Mouse (Mus musculus) cerebellum, adult 9-11 months (tissue): ENCODE results near the gene Rnf207.

Experiments used
- DNase-seq: peaks from one replicate; pipeline ENCODE4 v3.0.0; 2022

Rnf207 gene

DNA sequence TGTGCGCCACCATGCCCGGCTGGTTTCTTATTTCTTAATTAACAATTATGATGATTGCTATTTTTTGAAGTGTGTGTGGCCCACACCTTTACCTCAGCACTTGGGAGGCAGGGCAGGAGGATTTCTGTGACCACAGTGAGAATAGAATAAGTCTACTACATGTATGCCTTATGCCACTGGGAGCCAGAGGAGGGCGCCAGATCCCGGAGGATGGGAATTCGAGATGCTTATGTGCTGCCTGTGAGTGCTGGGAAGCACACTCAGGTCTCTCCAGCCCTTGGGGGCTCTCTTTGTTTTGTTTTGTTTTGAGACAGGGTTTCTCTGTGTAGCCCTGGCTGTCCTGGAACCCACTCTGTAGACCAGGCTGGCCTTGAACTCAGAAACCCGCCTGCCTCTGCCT, 9.9 kb upstream of the Rnf207 start:
- DNase-seq, result no peak

DNA sequence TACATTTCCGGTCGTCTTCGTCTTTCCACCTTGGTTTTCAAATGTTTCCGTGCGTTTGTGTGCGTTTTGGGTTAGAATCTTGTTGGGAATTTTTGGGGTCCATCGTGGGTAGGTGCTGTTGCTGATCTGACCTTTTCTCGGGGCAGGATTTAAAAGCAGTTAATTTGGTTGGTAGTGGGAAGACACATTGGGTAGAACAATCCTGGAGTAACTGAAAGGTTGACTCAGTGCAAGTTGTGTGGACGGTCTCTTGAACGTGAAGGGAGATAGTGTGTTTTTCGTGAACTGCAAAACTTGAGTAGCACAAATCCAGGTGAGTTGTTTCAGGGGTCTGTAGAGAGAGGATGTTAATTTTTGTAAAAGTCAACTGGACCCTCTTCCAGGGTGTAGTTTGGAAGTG, 7.8 kb upstream of the Rnf207 start:
- DNase-seq, result no peak

DNA sequence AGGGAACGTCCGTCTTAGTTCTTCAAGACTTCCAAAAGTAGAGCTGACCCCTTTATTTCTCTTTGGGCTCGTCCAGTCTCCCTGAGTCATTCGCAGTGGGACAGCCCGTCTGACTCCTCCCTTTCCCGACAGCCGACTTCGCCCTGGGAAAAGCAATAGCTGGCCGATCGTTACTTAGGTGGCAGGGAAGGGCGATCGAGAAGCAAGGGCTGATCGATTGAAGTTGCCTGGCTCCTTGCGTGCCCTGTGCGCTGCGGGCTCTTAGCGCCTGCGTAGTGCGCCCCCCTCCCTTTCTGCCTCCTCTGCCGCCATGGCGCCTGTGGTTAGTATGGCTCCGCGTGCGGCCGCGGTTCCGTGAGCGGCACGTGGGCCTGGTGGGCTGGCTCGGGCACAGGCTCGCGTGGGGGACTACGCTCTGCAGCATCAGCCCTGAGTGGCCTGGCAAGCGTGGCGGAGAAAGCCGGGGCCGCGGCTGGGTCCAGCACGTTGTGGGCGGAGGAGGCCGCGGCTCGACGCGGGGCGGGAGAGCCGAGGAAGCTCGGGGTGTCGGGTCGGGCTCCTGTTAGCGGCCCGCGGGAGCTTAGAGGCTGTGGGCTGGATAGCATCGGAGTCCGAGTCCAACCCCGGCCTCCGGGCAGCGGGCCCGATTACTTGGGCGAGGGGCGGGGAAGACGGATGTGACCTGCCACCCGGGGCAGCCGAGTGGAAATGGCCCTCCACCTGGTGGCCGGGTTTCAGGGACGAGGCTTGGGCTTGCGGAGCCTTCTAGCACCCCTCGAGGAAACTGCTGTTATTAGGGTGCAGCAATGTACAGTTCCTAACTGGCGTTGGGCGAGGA, 7.0 kb upstream of the Rnf207 start, which contains the start of gene Rpl22:
Gene Rpl22, plus strand, starts transcription at position 169 of the 838 bp plus-strand sequence.
- DNase-seq, result peak; percentile 97

DNA sequence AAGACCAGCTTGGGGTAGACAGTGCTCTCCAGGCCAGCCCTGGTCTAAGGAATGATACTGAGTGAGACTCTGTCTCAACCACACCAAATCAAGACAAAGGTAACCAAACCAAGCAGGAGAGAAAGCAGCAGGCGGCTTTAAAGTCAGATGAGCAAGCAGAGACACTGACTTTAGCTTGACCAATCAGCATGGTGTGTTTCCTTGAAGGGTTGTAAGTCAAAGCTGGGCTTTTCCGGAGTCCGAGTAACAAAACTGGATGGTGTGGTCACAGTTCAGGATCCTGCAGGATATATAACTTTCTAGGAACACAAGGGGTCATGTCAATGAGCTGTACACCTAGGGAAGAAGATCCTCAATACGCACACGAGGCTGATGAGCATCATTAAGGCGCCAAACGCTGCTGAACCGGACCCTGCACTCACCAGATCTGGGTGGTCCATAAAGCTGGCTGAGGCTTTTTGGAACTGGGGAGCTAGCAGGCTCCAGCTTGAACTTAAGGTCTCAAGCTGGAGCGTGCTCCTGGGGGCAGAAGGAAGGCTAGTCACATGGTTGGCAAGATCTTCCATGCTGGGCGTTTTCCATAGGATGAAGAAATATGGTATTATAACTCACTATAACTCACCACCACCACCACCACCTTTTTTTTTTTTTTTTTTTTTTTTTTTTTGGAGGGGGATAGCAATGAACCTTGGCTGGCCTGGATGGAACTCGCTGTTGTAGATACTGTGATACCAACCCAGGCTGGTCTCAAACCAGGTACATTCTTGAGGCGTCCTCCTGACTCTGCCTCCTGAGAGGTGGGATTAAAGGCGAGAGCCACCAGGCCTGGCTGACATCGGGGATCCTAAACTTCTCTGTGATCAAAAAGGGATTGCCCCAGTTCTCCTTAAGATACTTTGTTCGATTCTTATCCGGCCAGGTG, 6.1 kb upstream of the Rnf207 start:
- peak; percentile 40 for DNase-seq

DNA sequence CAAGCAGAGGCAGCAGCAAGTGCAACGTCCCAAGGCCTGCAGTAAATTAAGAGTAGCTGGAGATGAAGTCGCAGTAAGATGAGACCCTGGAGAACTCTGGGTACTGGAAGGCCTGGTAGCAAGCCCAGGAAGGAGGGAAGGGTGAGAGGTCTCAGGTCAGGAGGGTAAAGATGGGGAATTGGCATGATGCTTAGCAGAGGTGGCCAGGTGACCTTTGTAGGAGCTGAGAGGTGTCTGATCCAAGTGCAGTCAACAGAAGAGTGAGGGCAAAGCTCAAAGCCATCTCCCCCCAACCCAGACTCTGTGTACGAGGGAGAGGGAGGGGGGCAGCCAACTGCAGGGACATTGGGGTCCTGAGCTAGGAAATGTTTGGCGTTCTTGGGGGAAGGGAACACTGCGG, 2.7 kb upstream of the Rnf207 start:
- DNase-seq, result no peak

DNA sequence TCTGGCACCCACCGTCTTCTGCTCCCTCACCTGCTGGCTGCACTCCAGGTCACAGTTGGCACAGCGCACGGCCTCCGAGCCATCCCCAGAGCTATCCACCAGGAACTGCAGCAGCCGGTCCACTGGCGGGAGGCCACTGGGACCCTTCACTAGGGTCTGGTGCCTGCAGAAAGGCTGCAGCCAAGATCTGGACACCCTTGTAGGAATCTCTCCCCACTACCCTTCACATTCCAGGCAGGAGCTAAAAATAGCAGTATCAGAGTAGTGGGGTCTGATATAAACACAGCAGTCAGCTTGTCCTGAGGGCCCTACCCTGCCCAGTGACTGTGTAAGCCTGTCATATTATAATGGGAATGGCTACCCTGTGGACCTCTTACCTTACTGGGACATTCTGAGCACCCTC, 1.2 kb downstream of the Rnf207 start:
- DNase-seq, result no peak

DNA sequence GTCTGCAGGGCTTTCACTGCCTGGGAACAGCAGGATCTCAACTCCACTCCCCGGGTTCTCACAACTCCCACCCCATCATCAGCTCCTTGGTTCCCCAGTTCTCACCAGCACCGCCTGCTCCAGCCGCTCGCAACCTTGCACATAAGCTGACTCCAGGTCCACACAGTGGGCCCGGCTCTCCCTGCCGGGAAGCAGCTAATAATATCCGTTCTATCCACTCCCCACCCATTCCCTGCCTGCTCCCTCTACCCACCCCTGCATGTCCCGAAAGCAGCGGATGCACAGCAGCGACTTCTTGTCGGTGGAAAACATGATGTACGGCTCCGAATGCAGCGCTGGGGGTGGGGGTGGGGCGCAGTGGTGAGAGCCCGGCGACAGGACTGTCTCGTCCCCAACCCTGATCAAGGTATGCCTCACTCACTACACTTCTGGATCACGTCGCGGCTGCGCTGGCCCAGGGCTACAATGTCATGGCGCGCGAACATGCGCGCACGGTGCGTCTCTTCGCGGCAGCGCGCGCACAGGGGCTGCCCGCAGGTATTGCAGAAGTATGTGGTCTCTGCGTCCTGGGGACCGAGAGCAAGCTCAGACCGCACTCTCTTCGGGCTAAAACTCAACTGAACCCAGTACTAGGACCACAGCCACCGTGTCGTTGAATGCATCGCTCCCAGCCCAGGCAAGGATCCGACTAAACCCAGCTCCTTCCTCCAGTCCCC, 3.1 kb downstream of the Rnf207 start:
- no peak for DNase-seq

DNA sequence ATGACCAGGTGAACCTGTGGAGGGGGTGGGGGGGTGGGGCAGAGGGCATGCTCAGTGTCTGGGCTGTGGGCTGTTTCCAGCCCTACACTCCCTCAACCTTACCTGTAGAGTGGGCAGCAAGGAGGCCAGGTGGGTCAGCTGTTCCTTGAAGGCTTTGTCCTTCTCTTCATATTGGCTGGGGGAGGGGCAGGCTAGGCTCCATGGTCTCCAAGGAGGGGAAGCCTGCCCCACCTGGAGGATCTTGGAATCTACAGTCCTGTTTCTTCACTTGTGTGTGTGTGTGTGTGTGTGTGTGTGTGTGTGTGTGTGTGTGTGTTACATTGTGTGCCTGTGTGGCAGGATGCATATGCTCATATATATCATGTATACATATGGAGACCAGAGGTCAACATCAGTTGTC, 4.9 kb downstream of the Rnf207 start:
- DNase-seq, result no peak

DNA sequence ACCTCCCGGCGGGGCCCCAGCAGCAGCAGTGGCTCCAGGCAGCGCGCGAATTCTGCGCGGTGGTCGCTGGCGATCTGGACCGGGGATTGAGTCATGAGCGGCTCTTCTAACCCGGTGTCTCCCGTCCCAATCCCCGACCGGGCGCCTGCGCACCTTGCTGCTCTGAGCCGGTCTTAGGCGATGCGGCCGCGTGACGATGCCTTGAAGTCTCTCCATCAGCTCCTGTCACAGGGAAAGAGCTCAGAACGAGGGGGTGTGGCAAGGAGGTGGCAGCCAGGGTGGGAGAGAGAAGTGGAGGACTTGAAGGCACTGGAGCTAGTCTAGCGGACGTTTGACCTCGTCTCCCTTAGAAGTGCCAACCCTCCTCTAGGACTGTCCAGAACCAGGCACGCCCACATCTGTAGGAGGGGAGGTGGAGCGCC, 5.6 kb downstream of the Rnf207 start:
- DNase-seq, result no peak

DNA sequence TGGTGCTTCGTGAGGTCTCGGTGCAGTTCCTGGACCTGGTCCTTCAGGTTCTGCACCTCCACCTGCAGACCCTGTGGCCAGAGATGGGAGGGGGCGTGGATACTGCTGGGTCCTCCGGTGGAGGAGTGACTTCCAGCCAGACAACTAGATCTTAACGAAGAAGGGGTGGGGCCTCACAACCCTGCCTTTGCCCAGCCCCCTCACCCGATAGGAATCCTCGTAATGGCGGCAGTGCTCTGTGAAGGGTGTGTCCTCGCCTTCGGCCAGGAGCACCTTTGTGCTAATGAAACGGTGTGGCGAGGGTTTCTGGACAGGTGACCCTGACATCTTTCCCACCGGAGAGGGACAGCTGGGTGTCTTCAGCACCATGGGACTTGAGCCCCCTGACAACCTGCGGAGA, 6.6 kb downstream of the Rnf207 start:
- DNase-seq, result no peak

DNA sequence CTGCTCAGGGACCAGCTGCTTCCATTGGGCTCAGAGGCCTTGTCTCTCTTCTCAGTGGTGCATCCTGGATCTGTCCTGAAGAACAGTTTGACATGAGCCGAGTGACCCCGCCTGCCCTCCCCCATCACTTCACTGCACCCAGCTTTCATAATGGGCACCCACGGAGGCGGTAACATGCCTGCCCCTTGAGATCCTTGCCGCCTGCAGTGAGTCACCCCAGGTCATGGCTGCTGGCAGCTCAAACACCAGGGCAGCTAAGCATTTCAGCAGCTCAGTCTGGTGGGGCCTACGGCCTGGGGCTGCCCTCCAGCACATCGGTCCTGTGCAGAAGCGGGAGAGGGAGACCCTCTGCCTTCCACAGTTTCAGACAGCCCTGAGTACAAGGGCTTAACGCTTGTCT, 11.3 kb downstream of the Rnf207 start:
- DNase-seq, result no peak

DNA sequence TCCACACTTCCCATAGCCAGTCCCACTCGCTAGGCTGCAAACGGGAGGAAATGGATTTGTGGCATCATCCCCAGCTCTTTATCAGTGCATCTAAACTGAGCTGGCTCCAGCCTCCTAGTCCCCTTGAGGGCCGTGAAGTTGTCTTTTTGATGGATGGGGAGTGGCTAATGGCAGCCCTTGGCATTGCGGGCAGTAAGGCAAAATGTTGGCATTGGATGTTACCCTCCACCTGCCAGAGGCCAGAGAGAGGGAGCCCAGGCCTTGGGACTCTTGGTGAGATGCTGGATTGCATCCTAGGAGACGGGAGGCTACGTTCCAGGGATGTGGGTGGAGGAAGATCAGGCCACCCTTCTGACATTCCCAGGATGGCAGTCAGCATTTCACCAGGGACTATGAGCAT, 12.8 kb downstream of the Rnf207 start:
- DNase-seq, result no peak

DNA sequence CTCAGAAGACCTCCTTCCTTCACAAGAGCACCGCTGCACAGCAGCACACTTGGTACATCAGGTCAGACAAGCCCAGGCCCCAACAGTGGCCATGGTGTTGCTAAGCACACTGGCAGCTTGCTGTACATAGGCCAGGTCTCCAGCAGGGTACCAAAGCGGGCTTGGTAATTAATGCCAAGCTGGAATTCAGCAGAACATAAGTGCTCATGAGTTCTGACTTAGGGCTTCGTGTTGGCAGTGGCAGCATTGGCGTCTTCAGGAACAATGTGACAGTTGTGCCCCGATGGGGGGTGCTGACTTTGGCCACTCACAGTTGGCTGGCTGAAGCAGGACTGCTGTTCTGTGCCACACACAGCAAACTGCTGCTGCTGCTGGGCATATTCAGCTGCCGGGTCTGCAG, 14.1 kb downstream of the Rnf207 start:
- DNase-seq, result no peak

DNA sequence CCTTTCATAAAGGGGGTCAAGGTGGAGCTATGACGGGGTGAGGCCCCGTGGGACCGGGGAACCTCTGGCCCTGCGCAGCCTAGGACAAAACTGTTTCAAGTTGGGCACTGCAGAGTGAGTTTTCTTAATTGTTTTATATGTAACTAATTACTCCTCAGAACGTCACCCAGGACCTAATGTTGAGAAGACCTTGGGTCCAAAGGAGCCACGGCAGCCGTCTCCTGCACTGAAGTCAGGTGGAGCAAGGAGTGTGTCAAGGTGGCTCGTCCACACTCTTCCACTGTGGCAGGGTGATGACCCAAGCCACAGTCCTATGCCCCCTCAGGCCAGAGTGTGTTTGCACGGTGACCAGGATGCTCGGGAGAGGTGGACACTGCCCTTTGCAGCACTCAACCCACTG, 15.6 kb downstream of the Rnf207 start:
- no peak for DNase-seq

DNA sequence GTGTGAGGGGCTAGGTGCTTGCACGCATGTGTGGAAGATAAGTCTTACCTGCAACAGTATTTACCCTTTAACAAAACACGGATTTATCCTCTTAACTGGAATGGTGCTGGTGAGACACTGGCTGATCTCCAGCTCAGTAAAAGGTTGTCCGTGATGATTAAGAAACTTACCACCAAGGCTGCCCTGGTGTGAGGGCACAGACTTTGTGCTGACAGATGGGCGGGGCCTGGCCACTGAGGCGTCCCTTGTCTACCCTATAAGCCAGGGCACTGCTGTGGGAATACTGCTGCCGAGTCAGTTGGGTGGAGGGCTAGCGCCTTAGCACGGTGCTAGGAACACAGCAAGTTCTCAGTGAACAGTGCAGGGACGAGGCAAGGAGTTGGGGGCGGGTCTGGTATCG, 16.8 kb downstream of the Rnf207 start:
- DNase-seq, result no peak

DNA sequence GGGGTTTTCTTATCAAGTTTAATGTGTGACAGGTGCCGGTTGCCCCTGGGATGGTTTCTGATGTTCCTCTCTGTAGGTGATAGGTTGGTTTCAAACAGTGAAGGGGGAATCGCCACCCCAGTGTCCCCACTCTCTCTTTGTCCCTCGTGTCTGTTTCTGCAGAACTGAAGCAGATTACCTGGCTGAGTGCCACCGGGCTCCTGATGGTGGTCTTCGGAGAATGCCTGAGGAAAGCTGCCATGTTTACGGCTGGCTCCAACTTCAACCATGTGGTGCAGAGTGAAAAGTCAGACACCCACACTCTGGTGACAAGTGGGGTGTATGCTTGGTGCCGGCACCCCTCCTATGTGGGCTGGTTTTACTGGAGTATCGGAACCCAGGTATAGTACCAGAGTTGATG, 18.4 kb downstream of the Rnf207 start:
- peak; percentile 44 for DNase-seq

DNA sequence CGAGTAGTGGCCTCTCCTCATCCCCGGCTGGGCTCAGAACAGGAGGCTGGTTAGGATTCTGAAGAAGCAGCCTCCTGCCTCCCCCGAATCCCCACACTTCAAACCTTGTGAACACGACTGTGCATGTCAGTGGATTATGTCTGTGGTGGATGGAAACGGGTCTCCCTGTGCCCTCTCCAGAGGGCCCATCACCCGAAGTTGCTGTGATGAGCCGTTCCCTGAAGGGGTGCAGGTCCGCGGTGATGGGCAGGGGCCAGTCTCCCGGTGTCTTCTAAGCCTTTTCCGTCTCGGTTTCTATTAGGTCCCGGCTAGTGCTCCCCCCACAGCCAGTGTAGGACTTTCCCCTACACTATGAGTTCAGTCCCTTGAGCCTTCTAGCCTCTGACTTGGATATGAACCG, 20.0 kb downstream of the Rnf207 start:
- DNase-seq, result peak; percentile 42

DNA sequence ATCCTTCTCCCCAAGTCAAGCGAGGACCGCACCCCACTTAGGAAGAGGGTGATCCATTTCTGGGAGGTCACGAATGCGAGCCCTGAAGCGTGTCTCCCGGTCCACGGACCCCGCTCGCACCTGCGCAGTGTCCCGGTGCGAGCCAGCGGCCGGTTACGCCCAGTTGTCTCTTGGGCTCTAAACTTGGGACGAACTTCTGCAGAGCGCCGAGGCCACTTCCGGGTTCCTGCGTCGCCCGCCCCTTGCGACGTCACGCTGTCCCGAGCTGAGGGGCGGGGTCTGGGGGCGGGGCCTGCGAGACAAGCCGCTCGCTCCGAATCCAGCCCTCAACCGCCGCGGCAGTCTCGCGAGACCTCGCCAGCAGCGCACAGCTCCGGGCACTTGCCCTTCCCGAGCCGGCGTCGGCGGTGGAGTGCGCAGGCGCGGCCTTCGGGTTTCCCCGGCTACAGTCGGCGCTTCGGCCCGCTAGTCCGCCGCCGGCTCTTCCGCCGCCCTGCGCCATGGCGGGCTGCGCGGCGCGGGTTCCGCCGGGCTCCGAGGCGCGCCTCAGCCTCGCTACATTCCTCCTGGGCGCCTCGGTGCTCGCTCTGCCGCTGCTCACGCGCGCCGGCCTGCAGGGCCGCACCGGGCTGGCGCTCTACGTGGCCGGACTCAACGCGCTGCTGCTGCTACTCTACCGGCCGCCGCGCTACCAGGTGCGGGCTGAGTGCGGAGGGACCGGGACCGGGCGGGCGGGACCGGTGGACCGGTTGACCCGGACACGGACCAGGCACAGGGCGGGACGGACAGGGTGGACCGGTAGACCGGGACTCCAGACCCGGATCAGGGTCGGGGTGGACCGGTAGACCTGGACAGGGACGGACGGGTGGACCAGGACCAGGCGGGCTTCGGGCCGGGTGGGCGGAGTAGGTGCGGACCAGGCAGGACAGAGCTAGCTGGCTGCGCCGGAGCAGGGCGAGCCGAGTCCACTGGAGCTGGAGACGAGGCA, 21.6 kb downstream of the Rnf207 start, which contains the start of gene Icmt:
Gene Icmt, plus strand, starts transcription at position 354 of the 988 bp plus-strand sequence.
- peak; percentile 99 for DNase-seq

DNA sequence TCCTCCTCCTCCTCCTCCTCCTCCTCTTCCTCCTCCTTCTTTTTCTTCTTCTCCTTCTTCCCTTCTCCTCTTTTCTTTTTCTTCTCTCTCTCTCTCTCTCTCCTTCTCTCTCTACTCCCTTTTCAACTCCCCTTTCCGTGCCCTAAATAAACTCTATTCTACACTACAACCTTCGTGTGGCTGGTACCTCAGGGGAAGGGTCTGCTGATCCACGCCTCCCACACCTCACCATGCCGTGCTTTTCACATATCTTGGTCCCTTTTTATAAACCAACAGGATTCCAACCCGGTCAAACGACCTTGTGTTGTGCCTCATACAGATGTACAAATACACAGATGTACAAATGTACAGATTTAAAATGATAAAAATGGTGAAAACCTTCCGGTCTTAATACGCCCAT, 22.4 kb downstream of the Rnf207 start:
- no peak for DNase-seq

DNA sequence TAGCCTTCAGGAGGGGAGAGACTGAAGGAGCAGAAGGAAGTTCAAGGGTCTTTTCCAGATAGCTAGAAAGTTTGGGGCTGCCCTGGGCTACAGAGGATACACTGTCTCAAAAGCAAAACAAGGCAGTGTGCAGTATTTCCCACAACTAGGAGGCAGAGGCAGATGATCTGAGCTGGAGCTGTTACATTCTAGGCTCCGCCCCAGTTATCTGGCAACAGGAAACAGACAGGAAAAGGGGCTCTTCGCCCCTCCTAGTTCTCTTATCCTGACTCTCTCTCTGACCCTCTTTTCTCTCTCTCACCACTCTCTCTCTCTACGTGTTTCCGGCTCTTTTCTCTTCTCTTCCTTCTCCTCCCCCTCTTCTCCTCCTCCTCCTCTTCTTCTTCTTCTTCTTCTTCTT, 22.9 kb downstream of the Rnf207 start:
- DNase-seq, result no peak

DNA sequence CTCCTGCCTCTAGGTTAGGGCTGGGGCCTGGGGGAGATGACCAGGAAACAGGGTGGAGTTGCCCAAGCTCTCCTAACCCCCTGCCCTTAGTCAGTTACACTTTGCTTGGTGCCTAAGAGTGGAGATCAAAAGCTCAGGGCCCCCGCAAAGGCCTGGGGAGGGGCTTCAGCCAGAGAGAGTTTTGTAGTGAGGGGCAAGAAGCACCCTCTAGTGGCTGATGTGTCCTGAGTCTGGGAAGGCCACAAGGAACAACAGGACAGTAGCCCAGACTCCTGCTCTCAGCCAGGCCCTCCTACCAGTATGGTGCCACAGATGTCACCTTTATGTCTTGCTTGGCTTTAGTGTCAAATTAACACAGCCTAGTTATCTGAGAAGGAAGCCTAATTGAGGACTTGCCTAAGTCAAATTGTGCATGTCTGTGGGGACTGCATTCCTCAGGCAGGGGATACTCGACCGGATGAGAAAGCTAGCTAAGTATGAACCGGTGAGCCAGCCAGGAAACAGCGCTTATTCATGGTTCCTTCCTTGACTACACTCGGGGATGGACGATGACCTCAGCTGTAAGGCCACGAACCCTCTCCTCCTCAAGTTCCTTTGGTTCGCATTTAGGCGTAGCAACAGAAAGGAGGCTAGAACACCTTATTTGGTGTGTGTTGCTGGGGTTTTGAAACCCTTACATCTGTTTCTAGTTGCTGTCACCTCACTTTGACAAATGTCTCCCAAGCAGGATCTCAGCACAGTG, 24.4 kb downstream of the Rnf207 start:
- DNase-seq, result no peak
